1 mouse cellular context compared by ENCODE assay signal in the genomic region with DNA sequence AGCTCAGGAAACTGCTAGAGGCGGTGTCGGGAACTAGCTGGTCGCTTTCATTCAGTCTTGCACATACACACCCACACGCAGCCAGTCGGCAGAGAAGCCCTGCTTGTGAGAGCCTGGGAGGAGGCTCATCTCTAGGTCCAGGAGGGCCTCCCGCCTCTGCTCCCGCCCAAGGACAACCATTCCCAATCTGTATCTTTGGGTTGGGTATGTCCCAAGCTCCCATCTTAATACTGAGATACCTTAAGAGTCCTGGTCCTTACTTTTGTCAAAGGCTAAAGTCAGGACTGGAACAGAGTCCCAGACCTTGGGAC.
TF ChIP-seq lines count a peak whose summit lies in the region.

No protein-coding gene starts in this region.

TF ChIP-seq in ES-E14, 5 proteins besides CTCF, POLR2A, EP300 and RAD21 (continued from another document):
- TF ChIP-seq ZNF384 (IDR thresholded peaks at IDR 0.05; ENCODE audit: low read depth, low read length) = no peak
- TF ChIP-seq ZC3H11A (IDR thresholded peaks at IDR 0.05; ENCODE audit: borderline replicate concordance, low read depth, low read length) = no peak
